Comparison of ENCODE assay signal across 14 mouse cellular contexts in genomic region chr2:26594461-26594933, GRCm38 (mm10). TPM values are rescaled to one million over a fixed set of nuclear protein-coding genes. Genes with fewer than 3 reads are reported as not detected.
DNase-seq lines count a peak whose midpoint lies in the region; ATAC-seq and TF ChIP-seq lines count a peak whose summit lies in the region.
"Had no signal": no experiment of that assay in that cellular context is flagged by ENCODE, and none has a peak within 500 bp of the region (broad histone marks: within the 10 kb centered on the region; RNA-seq: fewer than 3 reads in every experiment).

No protein-coding gene starts in this region.

- no peaks in the 10 kb centered on the region for H3K9me3 ChIP-seq in kidney, postnatal 0 days (replicated peaks; ENCODE audit: low read length)
- H3K9me3 ChIP-seq in intestine, embryonic 16.5 days (ENCODE audit: control insufficient read depth, low read length): no peaks in the 10 kb centered on the region
- H3K9me3 ChIP-seq in forebrain, postnatal 0 days (ENCODE audit: low read length): no peaks in the 10 kb centered on the region
- H3K9me3 ChIP-seq: embryonic facial prominence, embryonic 12.5 days; forebrain, embryonic 10.5 days; limb, embryonic 10.5 days; midbrain, embryonic 10.5 days had no signal

- no peaks in the 10 kb centered on the region for H3K27me3 ChIP-seq in kidney, postnatal 0 days (ENCODE audit: insufficient read depth, low read length)
- no peaks in the 10 kb centered on the region for H3K27me3 ChIP-seq in intestine, embryonic 16.5 days (replicated peaks; ENCODE audit: control insufficient read depth, insufficient read depth, low read length)
- no peaks in the 10 kb centered on the region for H3K27me3 ChIP-seq in small intestine, adult 2 months (ENCODE audit: control insufficient read depth, insufficient read depth, low read length)
- H3K27me3 ChIP-seq in forebrain, postnatal 0 days (ENCODE audit: insufficient read depth, low read length): no peaks in the 10 kb centered on the region
- H3K27me3 ChIP-seq: embryonic facial prominence, embryonic 12.5 days had no signal

- peaks cover 24% of the 10 kb centered on the region for H3K36me3 ChIP-seq in kidney, postnatal 0 days (ENCODE audit: insufficient read depth, low read length)
- H3K36me3 ChIP-seq in intestine, embryonic 16.5 days (ENCODE audit: control insufficient read depth, insufficient read depth, low read length): 0 out of 2 replicates have a peak, but pooled peaks cover 9% of the 10 kb centered on the region
- peaks cover 49% of the 10 kb centered on the region for H3K36me3 ChIP-seq in small intestine, adult 2 months (ENCODE audit: control insufficient read depth, insufficient read depth, low read length)
- no peaks in the 10 kb centered on the region for H3K36me3 ChIP-seq in forebrain, postnatal 0 days (ENCODE audit: insufficient read depth)
- H3K36me3 ChIP-seq: midbrain, embryonic 10.5 days had no signal

- no peak for TF ChIP-seq CTCF in kidney, postnatal 0 days (IDR thresholded peaks at IDR 0.05; ENCODE audit: low read depth)
- no peak for TF ChIP-seq CTCF in small intestine, adult 2 months (IDR thresholded peaks at IDR 0.05; ENCODE audit: extremely low read depth, insufficient read length, insufficient replicate concordance, low read depth, low read length)
- no peak for TF ChIP-seq CTCF in forebrain, postnatal 0 days (IDR thresholded peaks at IDR 0.05; ENCODE audit: low read depth)

- peak overlapping the region; percentile 77 for H3K27ac ChIP-seq in kidney, postnatal 0 days
- H3K27ac ChIP-seq in intestine, embryonic 16.5 days (ENCODE audit: low read length): peak overlapping the region; percentile 81
- H3K27ac ChIP-seq in small intestine, adult 2 months (ENCODE audit: insufficient read depth, low read depth, low read length): peak overlapping the region; percentile 92
- H3K27ac ChIP-seq in forebrain, postnatal 0 days (ENCODE audit: low read depth, low read length): no peak overlapping the region
- H3K27ac ChIP-seq: embryonic facial prominence, embryonic 12.5 days; forebrain, embryonic 10.5 days; limb, embryonic 10.5 days; midbrain, embryonic 10.5 days had no signal

- no peak overlapping the region for H3K9ac ChIP-seq in kidney, postnatal 0 days (ENCODE audit: low read depth, low read length)
- H3K9ac ChIP-seq in intestine, embryonic 16.5 days (ENCODE audit: low read depth, low read length): no peak overlapping the region
- H3K9ac ChIP-seq in forebrain, postnatal 0 days: no peak overlapping the region
- H3K9ac ChIP-seq: embryonic facial prominence, embryonic 12.5 days had no signal

- 78% methylated on average over 7 of the region's 7 CpGs for WGBS in kidney, postnatal 0 days
- WGBS in intestine, embryonic 16.5 days: 79% methylated on average over 7 of the region's 7 CpGs
- 61% methylated on average over 7 of the region's 7 CpGs for WGBS in small intestine, adult 2 months
- WGBS in forebrain, postnatal 0 days: 96% methylated on average over 7 of the region's 7 CpGs

- TF ChIP-seq POLR2A in small intestine, adult 2 months (IDR thresholded peaks at IDR 0.05; ENCODE audit: low read depth, low read length): no peak

- no peak overlapping the region for H3K4me3 ChIP-seq in kidney, postnatal 0 days (replicated peaks; ENCODE audit: low read depth, low read length)
- no peak overlapping the region for H3K4me3 ChIP-seq in intestine, embryonic 16.5 days (ENCODE audit: low read length)
- no peak overlapping the region for H3K4me3 ChIP-seq in small intestine, adult 2 months (ENCODE audit: low read depth, low read length)
- no peak overlapping the region for H3K4me3 ChIP-seq in forebrain, postnatal 0 days (ENCODE audit: low read depth, low read length)
- H3K4me3 ChIP-seq: embryonic facial prominence, embryonic 12.5 days; forebrain, embryonic 10.5 days; limb, embryonic 10.5 days; midbrain, embryonic 10.5 days had no signal

- H3K4me1 ChIP-seq in kidney, postnatal 0 days (replicated peaks; ENCODE audit: insufficient read depth, low read length): 0 out of 2 replicates have a peak, but pooled peaks cover 4% of the 10 kb centered on the region
- H3K4me1 ChIP-seq in intestine, embryonic 16.5 days (ENCODE audit: control insufficient read depth, insufficient read depth, low read length): peaks cover 15% of the 10 kb centered on the region
- peaks cover 19% of the 10 kb centered on the region for H3K4me1 ChIP-seq in small intestine, adult 2 months (ENCODE audit: control insufficient read depth, insufficient read depth, insufficient read length, low read length)
- no peaks in the 10 kb centered on the region for H3K4me1 ChIP-seq in forebrain, postnatal 0 days (ENCODE audit: insufficient read depth)
- H3K4me1 ChIP-seq: embryonic facial prominence, embryonic 12.5 days; forebrain, embryonic 10.5 days; midbrain, embryonic 10.5 days had no signal

- no peak for DNase-seq in kidney, postnatal 0 days (ENCODE audit: low spot score)
- no peak for DNase-seq in kidney, adult 8-10 months
- peak; percentile 73 for DNase-seq in R1 (ENCODE audit: low read depth, low spot score)
- DNase-seq in urinary bladder, postnatal 36 days (ENCODE audit: low spot score in 2 of 2): no peak
- no peak for DNase-seq in forebrain, postnatal 0 days

- ATAC-seq in kidney, postnatal 0 days (replicated peaks; ENCODE audit: low FRiP score, low read depth): no peak
- peak; percentile 17 for ATAC-seq in intestine, embryonic 16.5 days
- ATAC-seq in forebrain, postnatal 0 days: no peak

- H3K4me2 ChIP-seq in kidney, postnatal 0 days (ENCODE audit: low read length): no peak overlapping the region
- peak overlapping the region; percentile 15; the same call in 1 of the 2 replicates for H3K4me2 ChIP-seq in intestine, embryonic 16.5 days (ENCODE audit: low read depth, low read length)
- H3K4me2 ChIP-seq in forebrain, postnatal 0 days (ENCODE audit: low read depth): no peak overlapping the region
- H3K4me2 ChIP-seq: embryonic facial prominence, embryonic 12.5 days had no signal

RNA-seq across cellular contexts. Expression of gene Gm20532, which starts 8.1 kb away (rescaled TPM):
- polyA plus RNA-seq in kidney, postnatal 0 days (2015; fragmentation: Nextera tagmentation; extraction: Ambion mirVana): not detected in 2 replicates
- not detected in 2 replicates for polyA plus RNA-seq in intestine, embryonic 16.5 days (2015; fragmentation: Nextera tagmentation; extraction: Ambion mirVana)
- polyA plus RNA-seq in small intestine, adult 2 months (2012; rRNA removed): not detected in 2 replicates
- not detected in 2 replicates for total RNA-seq in forebrain, postnatal 0 days (2014; rRNA removed)
- not detected in 2 replicates for polyA plus RNA-seq in forebrain, postnatal 0 days (2015; fragmentation: Nextera tagmentation; extraction: Ambion mirVana)
- total RNA-seq: adrenal gland, postnatal 14 days; layer of hippocampus, postnatal 10 days had no signal
- polyA plus RNA-seq: embryonic facial prominence, embryonic 12.5 days; forebrain, embryonic 10.5 days; limb, embryonic 10.5 days; midbrain, embryonic 10.5 days; urinary bladder, adult 2 months had no signal

RNA-seq across cellular contexts. Expression of gene Agpat2, which starts 9.7 kb away (rescaled TPM):
- polyA plus RNA-seq in kidney, postnatal 0 days (2015; fragmentation: Nextera tagmentation; extraction: Ambion mirVana): 53.8 and 57.1 TPM in 2 replicates
- polyA plus RNA-seq in intestine, embryonic 16.5 days (2015; fragmentation: Nextera tagmentation; extraction: Ambion mirVana): 113 and 116 TPM in 2 replicates
- 288 and 515 TPM in 2 replicates for polyA plus RNA-seq in small intestine, adult 2 months (2012; rRNA removed)
- total RNA-seq in forebrain, postnatal 0 days (2014; rRNA removed): 7.8 and 10.0 TPM in 2 replicates
- polyA plus RNA-seq in forebrain, postnatal 0 days (2015; fragmentation: Nextera tagmentation; extraction: Ambion mirVana): 4.8 and 6.2 TPM in 2 replicates

RNA-seq across cellular contexts. Expression of gene Egfl7, which starts 14.7 kb away (rescaled TPM):
- polyA plus RNA-seq in kidney, postnatal 0 days (2015; fragmentation: Nextera tagmentation; extraction: Ambion mirVana): 199 and 211 TPM in 2 replicates
- 110 and 118 TPM in 2 replicates for polyA plus RNA-seq in intestine, embryonic 16.5 days (2015; fragmentation: Nextera tagmentation; extraction: Ambion mirVana)
- 61.1 and 96.8 TPM in 2 replicates for polyA plus RNA-seq in small intestine, adult 2 months (2012; rRNA removed)
- 63.9 and 64.6 TPM in 2 replicates for total RNA-seq in forebrain, postnatal 0 days (2014; rRNA removed)
- polyA plus RNA-seq in forebrain, postnatal 0 days (2015; fragmentation: Nextera tagmentation; extraction: Ambion mirVana): 52.8 and 67.3 TPM in 2 replicates

RNA-seq across cellular contexts. Expression of gene Fam69b, which starts 33.8 kb away (rescaled TPM):
- polyA plus RNA-seq in kidney, postnatal 0 days (2015; fragmentation: Nextera tagmentation; extraction: Ambion mirVana): 27.3 and 29.5 TPM in 2 replicates
- 24.8 and 27.0 TPM in 2 replicates for polyA plus RNA-seq in intestine, embryonic 16.5 days (2015; fragmentation: Nextera tagmentation; extraction: Ambion mirVana)
- 5.0 and 7.7 TPM in 2 replicates for polyA plus RNA-seq in small intestine, adult 2 months (2012; rRNA removed)
- total RNA-seq in forebrain, postnatal 0 days (2014; rRNA removed): 193 and 214 TPM in 2 replicates
- 143 TPM in 2 replicates for polyA plus RNA-seq in forebrain, postnatal 0 days (2015; fragmentation: Nextera tagmentation; extraction: Ambion mirVana)
